Mouse (Mus musculus) heart, embryonic 14.5 days (tissue): ENCODE results near the gene Pold1. TPM values are rescaled to one million over a fixed set of nuclear protein-coding genes. Genes with fewer than 3 reads are reported as not detected.
A peak's percentile ranks its signal among the peaks of the same experiment; 100 is the strongest.

Source experiments
- ATAC-seq: fragments of 200-750 bp; cut with Nextera tagmentation; 2 replicates; pipeline ENCODE4 v1.8.0; 2017; ENCODE audit warnings: low read depth, moderate TSS enrichment; ENCODE audit not compliant: insufficient number of reproducible peaks, insufficient read depth, low FRiP score
- H3K27ac ChIP-seq, 2 experiments: fragments of 200-500 bp in 1 of 2; fragments of 300-500 bp in 1 of 2; sonication (generic) in 1 of 2; replicated peaks in 1 of 2; 2 replicates each; pipeline ENCODE4 v1.5.1; 2012 to 2014; ENCODE audit warnings: low read depth in 2 of 2, low read length in 2 of 2, control low read depth in 1 of 2, mild to moderate bottlenecking in 1 of 2, mixed read lengths in 1 of 2; ENCODE audit not compliant: control insufficient read depth in 1 of 2, insufficient read depth in 1 of 2
- H3K27me3 ChIP-seq: fragments of 300-500 bp; sonication (generic); 2 replicates; pipeline ENCODE4 v1.6.1; 2014; ENCODE audit warnings: mild to moderate bottlenecking, low read length, control low read depth; ENCODE audit not compliant: control insufficient read depth, insufficient read depth
- H3K36me3 ChIP-seq: fragments of 300-500 bp; sonication (generic); 2 replicates; pipeline ENCODE4 v1.6.1; 2014; ENCODE audit warnings: mild to moderate bottlenecking, control low read depth, low read length, mixed read lengths; ENCODE audit not compliant: control insufficient read depth, insufficient read depth
- H3K4me1 ChIP-seq, 2 experiments: fragments of 200-500 bp in 1 of 2; fragments of 300-500 bp in 1 of 2; sonication (generic) in 1 of 2; 2 replicates each; pipeline ENCODE4 v1.6.1; 2012 to 2014; ENCODE audit warnings: low read length in 2 of 2, control low read depth in 1 of 2, mixed read lengths in 1 of 2; ENCODE audit not compliant: control insufficient read depth in 2 of 2, insufficient read depth in 2 of 2
- H3K4me2 ChIP-seq: fragments of 300-500 bp; sonication (generic); 2 replicates; pipeline ENCODE4 v1.6.1; 2014; ENCODE audit warnings: mild to moderate bottlenecking, low read length
- H3K4me3 ChIP-seq, 2 experiments: fragments of 200-500 bp in 1 of 2; fragments of 300-500 bp in 1 of 2; sonication (generic) in 1 of 2; 2 replicates each; pipeline ENCODE4 v1.5.1; 2012 to 2014; ENCODE audit warnings: low read length in 2 of 2, mild to moderate bottlenecking in 2 of 2, control low read depth in 1 of 2, low read depth in 1 of 2, moderate library complexity in 1 of 2; ENCODE audit not compliant: control insufficient read depth in 1 of 2, insufficient read depth in 1 of 2
- H3K9ac ChIP-seq: fragments of 300-500 bp; sonication (generic); 2 replicates; pipeline ENCODE4 v1.6.1; 2014; ENCODE audit warnings: mild to moderate bottlenecking, low read length
- H3K9me3 ChIP-seq: fragments of 300-500 bp; sonication (generic); 2 replicates; pipeline ENCODE4 v1.6.1; 2016; ENCODE audit warnings: low read length, control low read depth; ENCODE audit not compliant: control insufficient read depth
- WGBS: fragments of 180-500 bp; shearing (Covaris S2); extraction: QIAGEN DNeasy Blood & Tissue Kit; methylation state at CpG from one replicate; pipeline ENCODE4 v1.1.7; 2014; 5-methylcytosine and 5-hydroxymethylcytosine counted together
- polyA plus RNA-seq: library from polyadenylated mRNA; unstranded; fragments of >200 nt; fragmentation: Nextera tagmentation; extraction: Ambion mirVana; gene quantifications from 2 replicates; pipeline ENCODE4 v1.2.1, GENCODE M21; 2014

The Pold1 gene
- polyA plus RNA-seq, 1 experiment from 2014 or later, result 29.2 TPM

GRCm38 (mm10) chr7:44498922-44499321 lies 49.7 kb downstream of the Pold1 start:
- Histone ChIP-seq H3K36me3 (peaks cover 7% of the 10 kb centered on the region; the same call in 1 of the 2 replicates), H3K27ac (no peak overlapping the region), H3K4me2 (no peak overlapping the region), H3K9me3 (no peaks in the 10 kb centered on the region), H3K27me3 (peaks cover 9% of the 10 kb centered on the region; the same call in 1 of the 2 replicates), H3K9ac (no peak overlapping the region), H3K4me1 (peaks cover 7 to 8% of the 10 kb centered on the region in 2 experiments), H3K4me3 (no peak overlapping the region)
- ATAC-seq, result no peak
- 70% methylated on average over 1 of the region's 1 CpGs for WGBS

- Histone ChIP-seq H3K27ac (no peak overlapping the region), H3K9ac (no peak overlapping the region), H3K4me3 (0 out of 4 replicates have a peak overlapping the region, but pooled peaks of 1 of the 2 experiments have one; percentile 76), H3K4me2 (peak overlapping the region; percentile 85), H3K4me1 (peaks cover 7 to 8% of the 10 kb centered on the region in 2 experiments), H3K36me3 (peaks cover 18% of the 10 kb centered on the region; the same call in 1 of the 2 replicates), H3K9me3 (no peaks in the 10 kb centered on the region), H3K27me3 (peaks cover 9% of the 10 kb centered on the region; the same call in 1 of the 2 replicates)
- no peak for ATAC-seq
- WGBS, result 84% methylated on average over 10 of the region's 10 CpGs
These were observed 51.1 kb downstream of the Pold1 start for GRCm38 (mm10) chr7:44497361-44498055.

- Histone ChIP-seq H3K4me2 (peak overlapping the region; percentile 85), H3K4me1 (peaks cover 7 to 8% of the 10 kb centered on the region in 2 experiments), H3K36me3 (peaks cover 25% of the 10 kb centered on the region), H3K9me3 (no peaks in the 10 kb centered on the region), H3K27ac (peak overlapping the region; percentile 66 to 91), H3K27me3 (peaks cover 9% of the 10 kb centered on the region; the same call in 1 of the 2 replicates), H3K4me3 (peak overlapping the region; percentile 69 to 76), H3K9ac (peak overlapping the region; percentile 83)
- WGBS, result 1% methylated on average over 25 of the region's 26 CpGs
- ATAC-seq, result no peak
These were observed 51.9 kb downstream of the Pold1 start for GRCm38 (mm10) chr7:44496771-44497109.

GRCm38 (mm10) chr7:44495992-44496770 lies 52.5 kb downstream of the Pold1 start, which contains the start of the genes Emc10 and Fam71e1:
Emc10 (minus strand) TSS chr7:44496529.
Fam71e1 (plus strand) TSS chr7:44496581.
- Histone ChIP-seq H3K9ac (peak within 1 kb of the TSS; percentile 83), H3K36me3 (peaks cover 31% of the 10 kb centered on the region), H3K27me3 (peaks cover 9% of the 10 kb centered on the region; the same call in 1 of the 2 replicates), H3K4me1 (peaks cover 7 to 8% of the 10 kb centered on the region in 2 experiments), H3K4me2 (peak within 1 kb of the TSS; percentile 85), H3K4me3 (peak within 1 kb of the TSS; percentile 69 to 76), H3K27ac (peak within 1 kb of the TSS; percentile 79 to 91), H3K9me3 (no peaks in the 10 kb centered on the region)
- under 1% methylated on average over 58 of the region's 58 CpGs for WGBS
- ATAC-seq, result peak; percentile 91

GRCm38 (mm10) chr7:44495086-44495485 lies 53.6 kb downstream of the Pold1 start:
- no peak for ATAC-seq
- 0 out of 2 replicates have a peak, but pooled peaks cover 7% of the 10 kb centered on the region for H3K27me3 ChIP-seq
- H3K9ac ChIP-seq, result peak overlapping the region; percentile 83
- H3K27ac ChIP-seq, result no peak overlapping the region
- H3K4me2 ChIP-seq, result peak overlapping the region; percentile 85
- no peaks in the 10 kb centered on the region for H3K9me3 ChIP-seq
- H3K4me3 ChIP-seq, result peak overlapping the region in 1 of 2 experiments; percentile 76; a peak in 1 of 4 replicates
- peaks cover 9 to 11% of the 10 kb centered on the region in 2 experiments for H3K4me1 ChIP-seq
- peaks cover 42% of the 10 kb centered on the region for H3K36me3 ChIP-seq
- WGBS, result 85% methylated on average over 7 of the region's 7 CpGs

GRCm38 (mm10) chr7:44494681-44495080 lies 54.0 kb downstream of the Pold1 start:
- 87% methylated on average over 12 of the region's 12 CpGs for WGBS
- Histone ChIP-seq H3K27ac (no peak overlapping the region), H3K27me3 (0 out of 2 replicates have a peak, but pooled peaks cover 4% of the 10 kb centered on the region), H3K4me1 (peaks cover 9 to 13% of the 10 kb centered on the region in 2 experiments), H3K4me2 (no peak overlapping the region), H3K9ac (no peak overlapping the region), H3K9me3 (no peaks in the 10 kb centered on the region), H3K4me3 (no peak overlapping the region), H3K36me3 (peaks cover 46% of the 10 kb centered on the region)
- ATAC-seq, result no peak

- Histone ChIP-seq H3K4me2 (no peak overlapping the region), H3K27ac (no peak overlapping the region), H3K9me3 (no peaks in the 10 kb centered on the region), H3K27me3 (no peaks in the 10 kb centered on the region), H3K36me3 (peaks cover 60% of the 10 kb centered on the region), H3K9ac (no peak overlapping the region), H3K4me1 (peaks cover 9 to 13% of the 10 kb centered on the region in 2 experiments), H3K4me3 (no peak overlapping the region)
- 93% methylated on average over 21 of the region's 21 CpGs for WGBS
- no peak for ATAC-seq
These were observed 56.4 kb downstream of the Pold1 start for GRCm38 (mm10) chr7:44492166-44492826.
